Comparison of ENCODE assay signal across 8 mouse cellular contexts in the genomic region with DNA sequence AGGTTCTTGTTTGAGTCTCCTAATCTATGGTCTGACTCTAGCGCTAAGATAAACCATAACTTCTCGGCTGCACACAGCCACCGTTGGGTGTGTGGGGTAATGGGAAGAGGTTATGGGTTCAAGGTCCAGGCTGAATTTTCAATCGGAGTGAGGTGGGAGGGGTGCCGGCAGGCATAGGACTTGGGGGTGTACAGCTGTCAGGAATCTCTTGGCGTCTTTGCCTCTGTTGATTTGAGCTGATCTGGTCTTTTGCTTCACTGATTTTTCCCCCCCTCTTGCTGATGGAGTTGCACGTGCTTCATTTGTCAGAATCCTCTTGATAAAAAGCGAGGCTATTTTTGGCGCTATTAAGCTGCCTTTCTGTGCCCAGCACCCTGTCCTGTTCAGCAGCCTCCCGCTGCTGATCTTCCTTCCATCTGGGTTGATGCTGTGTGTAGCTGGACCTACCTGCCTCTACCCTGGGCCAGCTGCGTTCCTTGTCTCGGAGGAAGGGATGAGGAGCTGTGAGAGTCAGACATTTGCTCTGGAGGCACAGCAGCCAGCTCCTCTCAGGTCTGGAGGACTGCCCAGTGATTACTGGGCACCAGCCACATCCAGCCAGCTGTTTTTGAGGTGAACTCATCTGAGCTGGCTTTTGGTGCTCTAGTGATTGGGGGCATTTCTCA. TPM values are rescaled to one million over a fixed set of nuclear protein-coding genes. Genes with fewer than 3 reads are reported as not detected.
A peak's percentile ranks its signal among the peaks of the same experiment; 100 is the strongest.
DNase-seq lines count a peak whose midpoint lies in the region; ATAC-seq and TF ChIP-seq lines count a peak whose summit lies in the region.

No protein-coding gene starts in this region.

- H3K79me2 ChIP-seq in heart, adult 2 months (replicated peaks; ENCODE audit: control insufficient read depth, insufficient read depth, low read length) = peaks cover 1% of the 10 kb centered on the region

- no peaks in the 10 kb centered on the region for H3K36me3 ChIP-seq in heart, adult 2 months (ENCODE audit: control insufficient read depth, insufficient read depth, low read length)
- no peaks in the 10 kb centered on the region for H3K36me3 ChIP-seq in embryonic facial prominence, embryonic 11.5 days (replicated peaks; ENCODE audit: control insufficient read depth, insufficient read depth, low read depth, low read length)
- H3K36me3 ChIP-seq in hindbrain, embryonic 16.5 days (ENCODE audit: control insufficient read depth, insufficient read depth, low read length) = no peaks in the 10 kb centered on the region
- peaks cover 2% of the 10 kb centered on the region; the same call in 1 of the 2 replicates for H3K36me3 ChIP-seq in liver, postnatal 0 days (replicated peaks; ENCODE audit: insufficient read depth, low read length)

- H3K9ac ChIP-seq in heart, adult 2 months (ENCODE audit: low read depth, low read length) = peak overlapping the region; percentile 11
- H3K9ac ChIP-seq in embryonic facial prominence, embryonic 11.5 days (replicated peaks; ENCODE audit: low read length) = no peak overlapping the region
- H3K9ac ChIP-seq in hindbrain, embryonic 16.5 days (ENCODE audit: low read depth, low read length) = peak overlapping the region; percentile 55
- no peak overlapping the region for H3K9ac ChIP-seq in liver, postnatal 0 days (replicated peaks)

- no peak for TF ChIP-seq EP300 in heart, adult 2 months (IDR thresholded peaks at IDR 0.05; ENCODE audit: insufficient read depth, low read depth, low read length)
- no peak for TF ChIP-seq EP300 in liver, postnatal 0 days (IDR thresholded peaks at IDR 0.05; ENCODE audit: low read depth)

- H3K27ac ChIP-seq in heart, adult 2 months = no peak overlapping the region
- H3K27ac ChIP-seq in embryonic facial prominence, embryonic 11.5 days (replicated peaks; ENCODE audit: low read depth, low read length) = no peak overlapping the region
- H3K27ac ChIP-seq in hindbrain, embryonic 16.5 days (ENCODE audit: low read depth, low read length) = peak overlapping the region; percentile 14; the same call in 1 of the 2 replicates
- H3K27ac ChIP-seq in liver, postnatal 0 days (ENCODE audit: low read depth) = no peak overlapping the region

- no peak for TF ChIP-seq POLR2A in heart, adult 2 months (IDR thresholded peaks at IDR 0.05; ENCODE audit: insufficient read depth, low read depth, low read length)

- H3K27me3 ChIP-seq in heart, adult 2 months (ENCODE audit: control insufficient read depth, insufficient read depth, low read length) = no peaks in the 10 kb centered on the region
- H3K27me3 ChIP-seq in embryonic facial prominence, embryonic 11.5 days (ENCODE audit: control insufficient read depth, insufficient read depth, low read length) = no peaks in the 10 kb centered on the region
- no peaks in the 10 kb centered on the region for H3K27me3 ChIP-seq in hindbrain, embryonic 16.5 days (replicated peaks; ENCODE audit: control insufficient read depth, insufficient read depth, low read length)
- H3K27me3 ChIP-seq in liver, postnatal 0 days (ENCODE audit: insufficient read depth, low read length) = peaks cover 8% of the 10 kb centered on the region; the same call in 1 of the 2 replicates

- 29% methylated on average over 12 of the region's 12 CpGs for whole genome bisulfite sequencing in heart, adult 2 months
- WGBS in embryonic facial prominence, embryonic 11.5 days = 84% methylated on average over 12 of the region's 12 CpGs
- 43% methylated on average over 12 of the region's 12 CpGs for WGBS in hindbrain, embryonic 16.5 days
- WGBS in liver, postnatal 0 days (ENCODE audit: insufficient replicate concordance) = 40% methylated on average over 12 of the region's 12 CpGs

- no peak for TF ChIP-seq CTCF in heart, adult 2 months (IDR thresholded peaks at IDR 0.05)
- no peak for TF ChIP-seq CTCF in liver, postnatal 0 days (IDR thresholded peaks at IDR 0.05; ENCODE audit: low read depth)

- no peaks in the 10 kb centered on the region for H3K9me3 ChIP-seq in embryonic facial prominence, embryonic 11.5 days (replicated peaks; ENCODE audit: control insufficient read depth, low read length)
- H3K9me3 ChIP-seq in hindbrain, embryonic 16.5 days (ENCODE audit: control insufficient read depth, low read length) = no peaks in the 10 kb centered on the region
- H3K9me3 ChIP-seq in liver, postnatal 0 days (ENCODE audit: low read length) = no peaks in the 10 kb centered on the region

- peaks cover 6% of the 10 kb centered on the region for H3K4me1 ChIP-seq in heart, adult 2 months (ENCODE audit: control insufficient read depth, insufficient read depth, low read length)
- H3K4me1 ChIP-seq in embryonic facial prominence, embryonic 11.5 days (ENCODE audit: control insufficient read depth, insufficient read depth, low read length) = peaks cover 8% of the 10 kb centered on the region
- peaks cover 56% of the 10 kb centered on the region for H3K4me1 ChIP-seq in hindbrain, embryonic 16.5 days (ENCODE audit: control insufficient read depth, insufficient read depth, low read depth, low read length)
- peaks cover 45% of the 10 kb centered on the region for H3K4me1 ChIP-seq in liver, postnatal 0 days (ENCODE audit: insufficient read depth)

- DNase-seq in heart, adult 2 months = peak in 1 of 2 experiments; percentile 28
- no peak for DNase-seq in heart, postnatal 25 days (ENCODE audit: low spot score)
- no peak for DNase-seq in embryonic facial prominence, embryonic 11.5 days (ENCODE audit: low spot score)
- DNase-seq in liver, postnatal 0 days = no peak
- no peak for DNase-seq in embryo, embryonic 9.5 days (ENCODE audit: extremely low spot score)
- no peak for DNase-seq in layer of hippocampus, adult 9-10 months (ENCODE audit: low spot score)
- no peak for DNase-seq in left cerebral cortex, postnatal 10 days (ENCODE audit: extremely low spot score in 1 of 2, low spot score in 2 of 2)

- H3K4me3 ChIP-seq in heart, adult 2 months = peak overlapping the region; percentile 23; the same call in 1 of the 2 replicates
- peak overlapping the region; percentile 9; the same call in 1 of the 2 replicates for H3K4me3 ChIP-seq in embryonic facial prominence, embryonic 11.5 days (ENCODE audit: low read depth, low read length)
- H3K4me3 ChIP-seq in hindbrain, embryonic 16.5 days (ENCODE audit: low read length) = peak overlapping the region; percentile 79
- peak overlapping the region; percentile 73 for H3K4me3 ChIP-seq in liver, postnatal 0 days (ENCODE audit: low read depth, low read length)

- no peak for ATAC-seq in embryonic facial prominence, embryonic 11.5 days (replicated peaks; ENCODE audit: insufficient number of reproducible peaks, low FRiP score, low TSS enrichment, low read depth)
- no peak for ATAC-seq in hindbrain, embryonic 16.5 days
- no peak for ATAC-seq in liver, postnatal 0 days

- H3K4me2 ChIP-seq in embryonic facial prominence, embryonic 11.5 days (ENCODE audit: low read depth, low read length) = peak overlapping the region; percentile 14
- peak overlapping the region; percentile 72 for H3K4me2 ChIP-seq in hindbrain, embryonic 16.5 days (ENCODE audit: low read length)
- H3K4me2 ChIP-seq in liver, postnatal 0 days (ENCODE audit: low read depth, low read length) = peak overlapping the region; percentile 86

- intact Hi-C loops in heart, adult 2 months (cut with DNase I) = no loop called here
- intact Hi-C loops in heart, postnatal 25 days (cut with DNase I) = loop anchor here (5.0 kb wide), 1 partner anchor 39 kb away; no protein-coding TSS in a partner anchor
- intact Hi-C loops in left cerebral cortex, postnatal 10 days (cut with DNase I) = loop anchor here (5.0 kb wide), 1 partner anchor 39 kb away; no protein-coding TSS in a partner anchor

RNA-seq across cellular contexts. Expression of a gene that starts 3.0 kb away (rescaled TPM):
- 1 to 10 TPM; 9.9 to 10.0 TPM for total RNA-seq in heart, adult 2 months (2021)
- 7.3 and 8.5 TPM in 2 replicates for polyA plus RNA-seq in heart, adult 2 months (2012; rRNA removed)
- total RNA-seq in heart, postnatal 25 days (2021) = 1 to 10 TPM; 9.8 TPM
- polyA plus RNA-seq in embryonic facial prominence, embryonic 11.5 days (2014; fragmentation: Nextera tagmentation; extraction: Ambion mirVana) = 10.3 and 11.2 TPM in 2 replicates
- polyA plus RNA-seq in hindbrain, embryonic 16.5 days (2015; fragmentation: Nextera tagmentation; extraction: Ambion mirVana) = 11.5 and 13.6 TPM in 2 replicates
- polyA plus RNA-seq in liver, postnatal 0 days (2015; fragmentation: Nextera tagmentation; extraction: Ambion mirVana) = 3.4 and 3.6 TPM in 2 replicates
- 10 to 100 TPM; 73.1 to 76.3 TPM for total RNA-seq in left cerebral cortex, postnatal 10 days (2021)

RNA-seq across cellular contexts. Expression of a gene that starts 26.6 kb away (rescaled TPM):
- total RNA-seq in heart, adult 2 months (2021) = 1 to 10 TPM in 1 of 2 experiments, under 1 TPM in 1; 0.57 to 1.0 TPM
- 3.2 and 3.4 TPM in 2 replicates for polyA plus RNA-seq in heart, adult 2 months (2012; rRNA removed)
- under 1 TPM; 0.49 to 0.50 TPM for total RNA-seq in heart, postnatal 25 days (2021)
- 7.6 and 8.5 TPM in 2 replicates for polyA plus RNA-seq in embryonic facial prominence, embryonic 11.5 days (2014; fragmentation: Nextera tagmentation; extraction: Ambion mirVana)
- 19.5 and 22.2 TPM in 2 replicates for polyA plus RNA-seq in hindbrain, embryonic 16.5 days (2015; fragmentation: Nextera tagmentation; extraction: Ambion mirVana)
- 1.7 TPM in 2 replicates for polyA plus RNA-seq in liver, postnatal 0 days (2015; fragmentation: Nextera tagmentation; extraction: Ambion mirVana)
- 10 to 100 TPM; 39.1 to 41.8 TPM for total RNA-seq in left cerebral cortex, postnatal 10 days (2021)

RNA-seq across cellular contexts. Expression of a gene that starts 31.0 kb away (rescaled TPM):
- not detected for total RNA-seq in heart, adult 2 months (2021)
- polyA plus RNA-seq in heart, adult 2 months (2012; rRNA removed) = 0.86 TPM in 1 of 2 replicates, not detected in the other
- not detected for total RNA-seq in heart, postnatal 25 days (2021)
- not detected in 2 replicates for polyA plus RNA-seq in embryonic facial prominence, embryonic 11.5 days (2014; fragmentation: Nextera tagmentation; extraction: Ambion mirVana)
- 0.49 and 0.81 TPM in 2 replicates for polyA plus RNA-seq in hindbrain, embryonic 16.5 days (2015; fragmentation: Nextera tagmentation; extraction: Ambion mirVana)
- polyA plus RNA-seq in liver, postnatal 0 days (2015; fragmentation: Nextera tagmentation; extraction: Ambion mirVana) = 0.20 TPM in 1 of 2 replicates, not detected in the other
- total RNA-seq in left cerebral cortex, postnatal 10 days (2021) = under 1 TPM; 0.53 to 0.64 TPM

Comparison
In these comparisons a context has a peak if more than half of its experiments do, and no peak if none do; other contexts are left out.
1. H3K4me3 ChIP-seq: peak in every context shown above with its lines; median percentile 79 in hindbrain, embryonic 16.5 days; 73 in liver, postnatal 0 days; 23 in heart, adult 2 months; 9 in embryonic facial prominence, embryonic 11.5 days.
2. H3K9ac ChIP-seq: peak in heart, adult 2 months (single experiment) and hindbrain, embryonic 16.5 days (single experiment); none in embryonic facial prominence, embryonic 11.5 days (single experiment) and liver, postnatal 0 days (single experiment).
3. H3K4me2 ChIP-seq: peak in every context shown above with its lines; median percentile 86 in liver, postnatal 0 days; 72 in hindbrain, embryonic 16.5 days; 14 in embryonic facial prominence, embryonic 11.5 days.